Mouse (Mus musculus): ENCODE measurements around the gene Zfp715.

DNA sequence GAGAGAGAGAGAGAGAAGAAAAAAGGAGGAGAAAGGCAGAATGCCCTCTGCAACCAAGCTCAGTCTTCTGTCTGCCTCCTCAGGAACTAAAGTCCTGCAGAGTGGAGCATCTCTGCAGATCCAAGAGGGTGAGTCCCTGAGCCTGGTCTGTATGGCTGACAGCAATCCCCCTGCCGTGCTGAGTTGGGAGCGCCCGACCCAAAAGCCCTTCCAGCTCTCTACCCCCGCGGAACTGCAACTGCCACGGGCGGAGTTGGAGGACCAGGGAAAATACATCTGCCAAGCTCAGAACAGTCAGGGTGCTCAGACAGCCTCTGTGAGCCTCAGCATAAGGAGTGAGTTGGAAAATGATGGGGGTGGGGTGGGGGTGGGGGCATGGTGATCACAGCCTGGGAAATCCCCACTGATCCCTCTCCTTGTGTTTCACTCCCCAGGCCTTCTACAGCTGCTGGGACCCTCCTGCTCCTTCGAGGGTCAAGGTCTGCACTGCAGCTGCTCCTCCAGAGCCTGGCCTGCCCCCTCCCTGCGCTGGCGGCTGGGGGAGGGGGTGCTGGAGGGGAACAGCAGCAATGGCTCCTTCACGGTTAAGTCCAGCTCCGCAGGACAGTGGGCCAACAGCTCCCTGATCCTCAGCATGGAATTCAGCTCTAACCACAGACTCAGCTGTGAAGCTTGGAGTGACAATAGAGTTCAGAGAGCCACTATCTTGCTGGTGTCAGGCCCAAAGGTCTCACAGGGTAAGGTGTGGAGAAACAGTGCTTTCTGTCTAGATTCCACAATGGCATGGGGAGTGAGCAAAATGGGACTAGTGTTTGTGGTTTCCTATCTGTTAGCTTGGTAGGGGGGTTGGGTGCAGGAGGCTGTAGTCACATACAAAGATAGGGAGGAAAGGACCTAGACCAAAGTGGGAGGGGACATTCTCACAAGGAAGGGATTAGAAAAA, 42.1 kb upstream of the Zfp715 start:
- TF ChIP-seq GATA1 (IDR thresholded peaks at IDR 0.05; ENCODE audit: low read length) (no peak), TAL1 (IDR thresholded peaks at IDR 0.05; ENCODE audit: low read length) (no peak)
